Mouse (Mus musculus): ENCODE measurements around the gene Zfp462. TPM values are rescaled to one million over a fixed set of nuclear protein-coding genes. Genes with fewer than 3 reads are reported as not detected.
A peak's percentile ranks its signal among the peaks of the same experiment; 100 is the strongest.
"Not testable (repeated sequence)": the region's sequence is repeated elsewhere in the genome, so short reads cannot be mapped to it uniquely, and the experiment has no call there.

The Zfp462 gene
- polyA plus RNA-seq, 1 experiment from 2014 or later, result 14.6 TPM

DNA sequence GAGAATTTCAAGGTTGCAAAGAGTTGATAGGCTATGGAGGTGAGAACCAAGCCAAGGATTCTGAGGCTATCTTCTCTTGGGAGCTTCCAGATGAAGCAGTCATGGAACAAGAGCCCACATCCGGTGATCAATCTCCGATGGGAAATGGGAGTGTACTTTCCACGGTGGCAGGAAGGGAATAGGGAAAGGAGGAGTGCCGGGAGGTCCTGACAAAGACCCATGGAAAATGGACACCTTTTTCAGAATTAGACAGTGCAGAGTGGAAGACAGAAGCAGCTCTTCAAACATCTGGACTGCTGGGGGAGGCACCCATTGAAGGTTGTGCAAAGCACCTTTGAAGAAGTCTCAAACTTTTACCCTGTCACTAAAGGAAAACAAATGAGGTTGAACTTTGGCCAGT, 41.8 kb downstream of the Zfp462 start:
- H3K27me3 ChIP-seq (replicated peaks), result no peaks in the 10 kb centered on the region
- no peaks in the 10 kb centered on the region for H3K9me3 ChIP-seq
- H3K4me3 ChIP-seq, result no peak overlapping the region
- ATAC-seq (replicated peaks), result no peak
- no peaks in the 10 kb centered on the region for H3K36me3 ChIP-seq (replicated peaks)
- H3K4me2 ChIP-seq, result no peak overlapping the region
- no peak overlapping the region for H3K27ac ChIP-seq
- 0 out of 2 replicates have a peak, but pooled peaks cover under 1% of the 10 kb centered on the region for H3K4me1 ChIP-seq
- WGBS, result 94% methylated on average over 4 of the region's 4 CpGs
- H3K9ac ChIP-seq, result no peak overlapping the region

DNA sequence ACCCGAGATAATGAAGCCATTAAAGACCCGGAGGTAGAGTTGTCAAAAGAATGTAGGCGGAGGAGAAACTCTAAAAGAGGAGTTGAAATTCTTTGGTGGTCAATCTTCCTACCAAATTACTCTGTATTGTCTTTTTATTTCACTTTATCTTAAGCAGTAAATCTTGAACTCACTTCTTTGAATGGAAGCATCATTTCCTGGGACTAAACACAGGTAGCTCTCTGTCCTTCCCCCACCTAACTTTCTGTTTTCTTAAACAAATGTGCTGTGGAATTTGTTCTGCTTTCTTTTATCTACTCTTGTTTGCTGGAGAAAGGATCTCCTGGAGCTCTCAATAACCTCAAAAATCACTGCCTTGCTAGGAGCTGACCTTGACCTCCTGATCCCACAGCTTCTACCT, 42.4 kb downstream of the Zfp462 start:
- no peaks in the 10 kb centered on the region for H3K9me3 ChIP-seq
- no peak for ATAC-seq (replicated peaks)
- H3K9ac ChIP-seq, result no peak overlapping the region
- H3K27me3 ChIP-seq (replicated peaks), result no peaks in the 10 kb centered on the region
- WGBS, result 61% methylated on average over 3 of the region's 3 CpGs
- H3K4me2 ChIP-seq, result no peak overlapping the region
- no peak overlapping the region for H3K27ac ChIP-seq
- H3K4me1 ChIP-seq, result 0 out of 2 replicates have a peak, but pooled peaks cover 6% of the 10 kb centered on the region
- no peak overlapping the region for H3K4me3 ChIP-seq
- H3K36me3 ChIP-seq (replicated peaks), result no peaks in the 10 kb centered on the region

DNA sequence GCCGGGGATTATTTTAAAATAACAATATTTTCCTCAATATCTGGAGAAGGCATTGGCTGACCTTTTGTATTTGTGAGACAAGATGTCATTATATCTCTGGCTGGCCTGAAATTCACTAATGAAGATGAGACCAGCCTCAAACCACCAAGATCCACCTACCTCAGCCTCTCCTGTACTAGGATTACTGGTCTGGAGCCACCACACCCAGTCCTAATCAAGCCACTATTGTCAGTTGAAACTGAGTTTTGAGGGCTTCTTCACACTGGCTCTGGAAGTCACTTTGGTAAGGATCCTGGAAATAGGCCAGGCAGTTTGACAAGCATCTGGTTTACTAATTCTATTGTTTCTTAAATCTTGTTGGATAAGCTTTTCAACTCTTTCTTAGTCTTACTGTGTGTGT, 43.1 kb downstream of the Zfp462 start:
- WGBS, result 88% methylated on average over 1 of the region's 1 CpGs
- Histone ChIP-seq H3K9me3 (no peaks in the 10 kb centered on the region), H3K9ac (no peak overlapping the region), H3K27me3 (replicated peaks) (no peaks in the 10 kb centered on the region), H3K4me1 (0 out of 2 replicates have a peak, but pooled peaks cover 6% of the 10 kb centered on the region), H3K27ac (no peak overlapping the region), H3K4me3 (no peak overlapping the region), H3K36me3 (replicated peaks) (no peaks in the 10 kb centered on the region), H3K4me2 (no peak overlapping the region)
- ATAC-seq (replicated peaks), result no peak

DNA sequence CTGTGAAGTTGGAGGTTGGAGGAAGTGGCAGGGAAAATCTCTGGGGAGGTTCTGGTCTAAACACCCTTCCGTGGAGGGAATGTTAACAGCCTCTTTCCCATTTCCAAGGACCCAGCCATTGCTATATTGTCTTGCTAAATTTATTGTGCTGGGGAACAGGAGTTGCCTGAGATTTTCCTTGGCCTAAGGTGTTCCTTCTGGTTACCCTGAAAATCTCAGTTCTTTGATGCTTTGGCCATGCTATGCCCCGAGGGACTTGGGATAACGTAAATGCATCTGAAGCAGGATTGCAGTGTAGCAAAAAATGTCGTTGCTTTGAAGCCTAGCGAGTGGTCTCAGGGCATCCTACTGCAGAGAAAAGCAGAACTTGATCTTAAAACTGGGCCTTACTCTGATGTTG, 47.1 kb downstream of the Zfp462 start:
- no peaks in the 10 kb centered on the region for H3K27me3 ChIP-seq (replicated peaks)
- H3K4me2 ChIP-seq, result no peak overlapping the region
- no peak overlapping the region for H3K9ac ChIP-seq
- WGBS, result 63% methylated on average over 5 of the region's 5 CpGs
- H3K9me3 ChIP-seq, result no peaks in the 10 kb centered on the region
- no peak overlapping the region for H3K27ac ChIP-seq
- H3K4me1 ChIP-seq, result 0 out of 2 replicates have a peak, but pooled peaks cover 6% of the 10 kb centered on the region
- H3K4me3 ChIP-seq, result no peak overlapping the region
- no peaks in the 10 kb centered on the region for H3K36me3 ChIP-seq (replicated peaks)
- no peak for ATAC-seq (replicated peaks)

DNA sequence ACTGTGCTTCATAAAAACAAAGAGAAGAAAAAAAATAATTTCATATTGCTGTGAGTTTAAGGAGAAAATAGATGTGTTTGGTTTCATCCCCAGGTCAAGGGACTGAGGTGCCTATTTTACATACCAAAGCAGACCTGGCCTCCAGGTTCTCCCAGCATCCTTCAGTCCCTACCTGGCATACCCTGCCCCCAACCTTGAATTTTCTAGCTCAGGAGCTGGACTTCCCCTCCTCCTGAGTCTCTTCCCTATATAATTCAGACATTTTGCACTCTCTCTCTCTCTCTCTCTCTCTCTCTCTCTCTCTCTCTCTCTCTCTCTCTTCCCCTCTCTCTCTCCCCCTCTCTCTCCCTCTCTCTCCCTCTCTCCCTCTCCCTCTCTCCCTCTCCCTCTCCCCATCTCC, 48.2 kb downstream of the Zfp462 start:
- H3K27me3 ChIP-seq (replicated peaks); H3K27ac ChIP-seq; H3K4me3 ChIP-seq; H3K36me3 ChIP-seq (replicated peaks); H3K9ac ChIP-seq; ATAC-seq (replicated peaks); H3K4me1 ChIP-seq; H3K9me3 ChIP-seq; H3K4me2 ChIP-seq: not testable (repeated sequence)

DNA sequence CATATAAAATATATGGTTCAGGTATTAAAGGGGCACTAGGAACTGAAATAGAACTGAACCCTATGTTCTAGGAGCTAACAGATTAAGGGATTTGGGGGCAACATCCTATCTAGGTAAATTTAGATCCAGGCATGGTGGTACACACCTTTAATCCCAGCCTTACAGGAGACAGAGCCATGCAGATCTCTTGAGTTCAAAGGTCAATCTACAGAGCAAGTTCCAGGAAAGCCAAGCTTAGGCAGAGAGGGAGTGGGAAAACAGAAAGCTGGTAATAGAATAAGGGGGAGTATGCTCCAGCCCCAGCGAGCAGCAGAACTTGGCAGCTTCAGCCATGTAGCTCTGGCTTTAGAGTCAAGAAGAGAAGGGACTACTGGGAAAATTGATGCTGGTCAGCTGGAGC, 50.4 kb downstream of the Zfp462 start:
- 91% methylated on average over 1 of the region's 1 CpGs for WGBS
- H3K27me3 ChIP-seq (replicated peaks), result no peaks in the 10 kb centered on the region
- H3K36me3 ChIP-seq (replicated peaks), result no peaks in the 10 kb centered on the region
- no peak overlapping the region for H3K4me3 ChIP-seq
- no peak overlapping the region for H3K27ac ChIP-seq
- H3K4me2 ChIP-seq, result no peak overlapping the region
- 0 out of 2 replicates have a peak, but pooled peaks cover 6% of the 10 kb centered on the region for H3K4me1 ChIP-seq
- no peak for ATAC-seq (replicated peaks)
- no peaks in the 10 kb centered on the region for H3K9me3 ChIP-seq
- no peak overlapping the region for H3K9ac ChIP-seq

DNA sequence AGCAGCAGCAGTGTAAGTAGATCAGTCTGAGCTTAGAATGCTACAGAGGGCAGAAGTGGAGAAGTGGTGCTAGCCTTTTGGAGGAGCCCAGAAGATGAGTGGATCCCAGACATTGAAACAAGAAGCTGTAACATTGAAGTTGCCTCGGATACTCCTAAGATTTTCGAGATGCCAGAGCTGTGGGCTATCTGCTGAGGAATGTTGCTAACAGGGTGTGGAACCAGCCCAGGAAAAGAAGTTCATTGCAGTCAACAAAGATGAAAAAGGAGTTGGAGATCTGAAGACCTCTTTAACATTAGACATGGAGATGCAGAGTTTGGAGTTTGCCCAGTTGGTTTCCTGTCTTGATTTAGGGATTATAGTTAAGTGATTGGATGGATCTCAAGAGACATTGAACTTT, 51.2 kb downstream of the Zfp462 start:
- WGBS, result 94% methylated on average over 2 of the region's 2 CpGs
- no peak overlapping the region for H3K4me3 ChIP-seq
- no peaks in the 10 kb centered on the region for H3K36me3 ChIP-seq (replicated peaks)
- ATAC-seq (replicated peaks), result no peak
- H3K27ac ChIP-seq, result no peak overlapping the region
- no peak overlapping the region for H3K4me2 ChIP-seq
- H3K27me3 ChIP-seq (replicated peaks), result no peaks in the 10 kb centered on the region
- no peak overlapping the region for H3K9ac ChIP-seq
- peaks cover 6% of the 10 kb centered on the region; the same call in 1 of the 2 replicates for H3K4me1 ChIP-seq
- no peaks in the 10 kb centered on the region for H3K9me3 ChIP-seq

DNA sequence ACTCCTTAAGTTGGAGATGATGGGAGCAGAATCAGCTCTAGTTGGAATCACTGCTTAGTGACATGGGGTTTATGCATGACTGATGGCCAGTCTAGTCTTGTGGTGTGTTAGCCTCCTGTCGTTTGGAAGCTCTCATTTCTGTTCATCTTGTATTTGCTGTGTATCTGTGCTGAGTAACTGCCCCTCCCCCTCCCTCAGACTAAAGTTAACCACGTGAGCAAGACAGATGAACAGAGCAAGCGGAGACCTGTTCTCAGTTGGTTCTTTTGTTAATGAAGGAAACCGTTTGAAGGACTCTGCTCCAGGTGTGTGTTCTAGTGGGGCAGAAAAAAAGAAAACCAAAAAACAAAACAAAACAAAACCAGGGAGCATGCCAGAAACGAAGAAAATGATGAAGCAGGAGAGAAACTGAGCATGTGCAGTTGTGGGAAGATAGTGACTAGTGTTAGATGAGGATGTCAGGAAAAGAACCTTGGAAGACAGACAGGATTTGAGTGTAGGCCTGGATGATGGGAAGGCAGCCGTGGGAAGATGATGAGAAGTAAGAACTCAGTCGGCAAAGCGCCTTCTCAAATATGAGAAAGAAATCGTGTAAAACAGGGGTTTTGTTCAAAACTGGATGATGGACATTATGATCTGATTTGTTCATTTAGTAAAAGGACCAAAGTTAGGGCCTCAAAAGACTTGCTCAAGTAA, 53.4 kb downstream of the Zfp462 start:
- no peaks in the 10 kb centered on the region; the same call in 1 of the 2 replicates for H3K4me1 ChIP-seq
- WGBS, result 79% methylated on average over 9 of the region's 9 CpGs
- H3K36me3 ChIP-seq (replicated peaks), result no peaks in the 10 kb centered on the region
- no peak overlapping the region for H3K9ac ChIP-seq
- H3K27ac ChIP-seq, result no peak overlapping the region
- no peak overlapping the region for H3K4me2 ChIP-seq
- no peaks in the 10 kb centered on the region for H3K9me3 ChIP-seq
- H3K27me3 ChIP-seq (replicated peaks), result no peaks in the 10 kb centered on the region
- H3K4me3 ChIP-seq, result no peak overlapping the region
- ATAC-seq (replicated peaks), result no peak

DNA sequence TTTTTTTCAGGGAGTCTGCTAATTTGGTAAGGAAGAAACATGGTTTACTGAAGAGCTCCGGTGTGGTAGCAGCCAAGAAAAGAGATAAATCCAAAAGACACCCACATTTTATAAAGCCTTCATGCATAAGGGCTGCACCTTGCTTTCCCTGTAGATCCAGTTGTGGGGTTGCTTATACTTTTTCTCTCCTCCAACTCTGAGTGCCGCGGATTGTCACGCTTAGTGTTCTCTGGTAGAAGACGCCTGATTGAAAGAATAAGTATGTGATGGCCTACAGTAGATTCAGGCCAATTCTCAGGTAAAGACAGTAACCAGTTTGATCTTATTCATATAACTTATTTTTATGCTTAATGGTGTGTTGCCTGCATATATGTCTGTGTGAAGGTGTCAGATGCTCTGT, 54.7 kb downstream of the Zfp462 start:
- Histone ChIP-seq H3K4me1 (peaks cover 12% of the 10 kb centered on the region), H3K4me3 (no peak overlapping the region), H3K27me3 (replicated peaks) (no peaks in the 10 kb centered on the region), H3K4me2 (no peak overlapping the region), H3K36me3 (replicated peaks) (no peaks in the 10 kb centered on the region), H3K9me3 (no peaks in the 10 kb centered on the region), H3K27ac (no peak overlapping the region), H3K9ac (no peak overlapping the region)
- 96% methylated on average over 5 of the region's 5 CpGs for WGBS
- no peak for ATAC-seq (replicated peaks)

DNA sequence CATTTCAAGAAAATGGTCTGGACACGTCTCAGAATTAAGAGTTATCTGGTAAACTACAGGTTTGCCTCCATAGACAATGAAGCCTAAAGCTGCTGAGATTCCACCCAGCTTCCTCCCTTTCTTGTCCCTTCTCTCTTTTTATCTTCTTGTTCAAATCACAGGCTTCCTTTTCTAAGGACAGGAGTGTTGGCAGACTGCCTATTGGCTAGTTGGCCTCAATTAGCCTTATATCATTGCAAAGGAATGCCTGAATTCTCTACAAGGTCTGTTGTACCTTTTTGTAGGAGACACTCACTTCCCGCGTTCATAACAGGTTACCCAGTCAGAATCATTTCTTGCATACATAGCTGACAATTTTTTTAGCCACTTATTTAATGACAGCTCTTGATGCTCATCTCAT, 56.5 kb downstream of the Zfp462 start:
- H3K4me2 ChIP-seq, result no peak overlapping the region
- H3K27me3 ChIP-seq (replicated peaks), result no peaks in the 10 kb centered on the region
- no peaks in the 10 kb centered on the region for H3K36me3 ChIP-seq (replicated peaks)
- no peak overlapping the region for H3K9ac ChIP-seq
- no peak overlapping the region for H3K27ac ChIP-seq
- 86% methylated on average over 3 of the region's 3 CpGs for whole genome bisulfite sequencing
- no peak for ATAC-seq (replicated peaks)
- peaks cover 28% of the 10 kb centered on the region for H3K4me1 ChIP-seq
- no peaks in the 10 kb centered on the region for H3K9me3 ChIP-seq
- no peak overlapping the region for H3K4me3 ChIP-seq

DNA sequence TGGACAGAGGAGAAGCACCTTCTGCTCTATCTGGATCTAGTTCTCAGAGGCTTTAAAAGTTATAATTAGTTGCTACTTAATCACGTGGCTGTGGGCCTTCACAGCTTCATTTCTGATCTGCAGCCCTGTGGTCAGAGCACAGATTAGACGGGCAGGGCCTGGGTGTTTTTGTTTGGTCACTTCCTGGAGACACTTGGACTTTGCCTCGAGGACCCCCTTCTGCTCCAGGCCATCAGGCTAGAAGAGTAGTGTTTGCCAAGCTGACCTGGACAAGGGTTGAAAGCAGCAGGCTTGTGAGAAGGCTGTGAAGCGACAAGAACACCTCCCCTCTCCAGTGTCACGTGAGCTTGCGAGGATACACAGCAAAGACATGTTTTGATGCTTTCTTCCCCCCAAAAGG, 58.3 kb downstream of the Zfp462 start:
- H3K27ac ChIP-seq, result no peak overlapping the region
- WGBS, result 79% methylated on average over 6 of the region's 6 CpGs

DNA sequence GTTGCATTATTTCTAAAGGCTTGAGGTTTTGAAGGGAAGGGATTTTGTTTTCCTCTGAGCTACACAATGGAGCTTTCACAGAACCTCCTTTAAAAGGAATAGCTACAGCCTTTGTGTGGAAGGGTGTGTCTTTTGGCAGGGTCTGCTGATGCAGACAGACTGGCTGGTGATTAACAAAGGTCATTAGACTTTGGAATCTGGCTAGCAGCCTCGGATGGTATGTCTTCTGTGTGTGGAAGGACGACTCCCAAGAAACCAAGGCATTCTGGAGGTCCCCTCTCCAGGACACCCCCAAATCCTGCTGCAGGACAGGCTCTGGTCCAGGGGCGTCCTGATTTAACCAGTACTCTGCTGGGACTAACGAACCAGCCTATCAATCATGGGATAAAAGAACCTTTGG, 60.2 kb downstream of the Zfp462 start:
- H3K27me3 ChIP-seq (replicated peaks), result no peaks in the 10 kb centered on the region
- peak overlapping the region; percentile 33 for H3K4me2 ChIP-seq
- WGBS, result 9% methylated on average over 4 of the region's 4 CpGs
- H3K36me3 ChIP-seq (replicated peaks), result peaks cover 24% of the 10 kb centered on the region
- peak overlapping the region; percentile 85 for H3K27ac ChIP-seq
- ATAC-seq (replicated peaks), result peak; percentile 75
- no peak overlapping the region for H3K4me3 ChIP-seq
- H3K9ac ChIP-seq, result no peak overlapping the region
- no peaks in the 10 kb centered on the region for H3K9me3 ChIP-seq
- peaks cover 28% of the 10 kb centered on the region for H3K4me1 ChIP-seq

More for the DNA sequence above, 58.3 kb downstream of the Zfp462 start:
- H3K27me3 ChIP-seq (replicated peaks), result no peaks in the 10 kb centered on the region
- no peak overlapping the region for H3K9ac ChIP-seq
- no peak for ATAC-seq (replicated peaks)
- H3K9me3 ChIP-seq, result no peaks in the 10 kb centered on the region
- no peak overlapping the region for H3K4me2 ChIP-seq
- peaks cover 4% of the 10 kb centered on the region for H3K36me3 ChIP-seq (replicated peaks)
- peaks cover 28% of the 10 kb centered on the region for H3K4me1 ChIP-seq
- no peak overlapping the region for H3K4me3 ChIP-seq

DNA sequence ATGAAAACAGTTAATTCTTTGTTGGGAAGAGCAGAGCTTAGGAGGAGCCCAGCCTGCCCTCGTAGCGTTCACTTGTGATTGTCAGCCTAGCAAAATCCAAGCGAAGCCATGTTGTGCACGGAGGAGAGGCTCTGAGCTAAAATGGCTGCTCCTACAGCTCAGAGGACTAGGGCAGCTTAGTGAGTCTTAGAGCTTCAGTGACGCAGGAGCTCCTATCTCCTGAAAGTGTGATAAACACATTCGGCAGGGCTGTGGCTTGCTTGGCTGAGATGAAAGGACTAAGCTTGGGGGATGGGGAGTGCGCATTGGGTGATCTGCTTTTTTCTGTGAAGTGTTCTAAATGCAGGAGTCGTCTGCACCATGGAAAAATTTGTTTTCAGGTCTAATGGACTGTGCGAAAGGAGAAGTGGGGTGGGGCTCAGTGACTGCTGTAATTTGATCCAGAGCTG, 60.7 kb downstream of the Zfp462 start:
- WGBS, result 9% methylated on average over 9 of the region's 9 CpGs
- H3K9ac ChIP-seq, result no peak overlapping the region
- H3K9me3 ChIP-seq, result no peaks in the 10 kb centered on the region
- peak overlapping the region; percentile 85 for H3K27ac ChIP-seq
- peaks cover 28% of the 10 kb centered on the region for H3K4me1 ChIP-seq
- no peaks in the 10 kb centered on the region for H3K27me3 ChIP-seq (replicated peaks)
- H3K36me3 ChIP-seq (replicated peaks), result peaks cover 28% of the 10 kb centered on the region
- no peak overlapping the region for H3K4me3 ChIP-seq
- H3K4me2 ChIP-seq, result peak overlapping the region; percentile 33
- ATAC-seq (replicated peaks), result peak; percentile 88

Data from midbrain, embryonic 15.5 days (tissue).